Mouse (Mus musculus) embryonic facial prominence, embryonic 14.5 days (tissue): ENCODE results near the gene Foxi1. TPM values are rescaled to one million over a fixed set of nuclear protein-coding genes. Genes with fewer than 3 reads are reported as not detected.
"Not testable (repeated sequence)": the region's sequence is repeated elsewhere in the genome, so short reads cannot be mapped to it uniquely, and the experiment has no call there.

ENCODE experiments used
- ATAC-seq: fragments of 200-750 bp; cut with Nextera tagmentation; 2 replicates; pipeline ENCODE4 v1.8.0; 2017; ENCODE audit warnings: low read depth, moderate number of reproducible peaks, moderate TSS enrichment
- DNase-seq: peaks from one replicate; pipeline ENCODE4 v3.0.0-alpha.2; 2015; ENCODE audit warnings: low spot score
- H3K27ac ChIP-seq: fragments of 300-500 bp; sonication (generic); replicated peaks from 2 replicates; pipeline ENCODE4 v1.5.1; 2014; ENCODE audit warnings: low read depth, mild to moderate bottlenecking, low read length, moderate library complexity
- H3K27me3 ChIP-seq: fragments of 300-500 bp; sonication (generic); replicated peaks from 2 replicates; pipeline ENCODE4 v1.6.1; 2014; ENCODE audit warnings: low read length; ENCODE audit not compliant: control insufficient read depth, insufficient read depth
- H3K36me3 ChIP-seq: fragments of 300-500 bp; sonication (generic); 2 replicates; pipeline ENCODE4 v1.6.1; 2014; ENCODE audit warnings: low read length, mixed read lengths; ENCODE audit not compliant: control insufficient read depth, insufficient read depth
- H3K4me1 ChIP-seq: fragments of 300-500 bp; sonication (generic); 2 replicates; pipeline ENCODE4 v1.6.1; 2014; ENCODE audit warnings: antibody characterized with exemption, low read length; ENCODE audit not compliant: control insufficient read depth, insufficient read depth
- H3K4me2 ChIP-seq: fragments of 300-500 bp; sonication (generic); 2 replicates; pipeline ENCODE4 v1.6.1; 2014; ENCODE audit warnings: low read depth, mild to moderate bottlenecking, low read length, moderate library complexity, mixed read lengths
- H3K4me3 ChIP-seq: fragments of 300-500 bp; sonication (generic); 2 replicates; pipeline ENCODE4 v1.5.1; 2014; ENCODE audit warnings: low read depth, mild to moderate bottlenecking, low read length
- H3K9ac ChIP-seq: fragments of 300-500 bp; sonication (generic); 2 replicates; pipeline ENCODE4 v1.6.1; 2014; ENCODE audit warnings: low read depth, mild to moderate bottlenecking, low read length, moderate library complexity, mixed read lengths
- H3K9me3 ChIP-seq: fragments of 300-500 bp; sonication (generic); 2 replicates; pipeline ENCODE4 v1.6.1; 2016; ENCODE audit warnings: low read length; ENCODE audit not compliant: control insufficient read depth
- WGBS: fragments of 180-500 bp; shearing (Covaris S2); extraction: QIAGEN DNeasy Blood & Tissue Kit; methylation state at CpG from one replicate; pipeline ENCODE4 v1.1.7; 2014; 5-methylcytosine and 5-hydroxymethylcytosine counted together
- polyA plus RNA-seq: library from polyadenylated mRNA; unstranded; fragments of >200 nt; fragmentation: Nextera tagmentation; extraction: Ambion mirVana; gene quantifications from 2 replicates; pipeline ENCODE4 v1.2.1, GENCODE M21; 2014

The Foxi1 gene
- polyA plus RNA-seq, 1 experiment from 2014 or later = 0.99 TPM

DNA sequence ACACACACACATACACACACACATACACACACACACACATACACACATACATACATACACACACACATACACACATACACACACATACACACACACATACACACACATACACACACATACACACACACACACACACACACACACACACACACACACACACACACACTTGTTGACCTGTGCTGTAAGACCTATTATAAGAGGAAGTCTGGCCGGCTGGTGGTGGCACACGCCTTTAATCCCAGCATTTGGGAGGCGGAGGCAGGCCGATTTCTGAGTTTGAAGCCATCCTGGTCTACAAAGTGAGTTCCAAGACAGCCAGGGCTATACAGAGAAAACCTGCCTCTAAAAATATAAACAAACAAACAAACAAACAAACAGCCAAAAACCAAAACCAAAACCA lies 12.7 kb upstream of the Foxi1 start:
- not testable (repeated sequence) for H3K36me3 ChIP-seq, H3K27ac ChIP-seq, ATAC-seq, H3K4me2 ChIP-seq, H3K9ac ChIP-seq, H3K4me1 ChIP-seq, H3K27me3 ChIP-seq, DNase-seq, H3K9me3 ChIP-seq, H3K4me3 ChIP-seq
- WGBS = 91% methylated on average over 4 of the region's 4 CpGs

GRCm38 (mm10) chr11:34212853-34213252 lies 5.0 kb upstream of the Foxi1 start:
- H3K9me3 ChIP-seq = no peaks in the 10 kb centered on the region
- ATAC-seq (peak; percentile 53; the same call in 1 of the 2 replicates), DNase-seq (peak; percentile 59)
- H3K27me3 ChIP-seq = no peaks in the 10 kb centered on the region
- no peaks in the 10 kb centered on the region for H3K4me1 ChIP-seq
- no peak overlapping the region for H3K27ac ChIP-seq
- H3K9ac ChIP-seq = no peak overlapping the region
- no peak overlapping the region for H3K4me3 ChIP-seq
- no peak overlapping the region for H3K4me2 ChIP-seq
- 15% methylated on average over 5 of the region's 5 CpGs for WGBS
- H3K36me3 ChIP-seq = no peaks in the 10 kb centered on the region

DNA sequence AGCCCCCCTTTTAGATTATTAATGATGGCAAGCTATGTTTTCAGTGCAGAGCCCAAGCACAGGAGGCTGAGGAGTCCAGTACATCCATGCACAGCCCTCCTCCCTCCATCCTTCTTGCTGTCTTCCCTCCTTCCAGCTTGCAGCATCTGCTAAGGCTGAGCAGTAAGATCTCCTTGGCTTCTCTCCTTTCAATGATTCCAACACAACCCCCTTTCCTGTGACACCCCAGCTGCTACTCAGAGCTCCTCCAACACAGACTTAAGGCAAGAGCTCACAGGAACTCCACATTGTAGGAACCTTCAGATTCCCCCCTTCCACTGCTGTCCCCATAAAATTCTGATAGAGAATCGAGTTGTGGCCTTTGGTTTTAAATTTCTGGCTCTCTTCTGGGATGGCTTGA lies 5.1 kb downstream of the Foxi1 start:
- Histone ChIP-seq H3K27ac (no peak overlapping the region), H3K4me3 (no peak overlapping the region), H3K9me3 (no peaks in the 10 kb centered on the region), H3K9ac (no peak overlapping the region), H3K4me1 (no peaks in the 10 kb centered on the region), H3K36me3 (no peaks in the 10 kb centered on the region), H3K27me3 (no peaks in the 10 kb centered on the region), H3K4me2 (no peak overlapping the region)
- ATAC-seq (no peak), DNase-seq (no peak)
- WGBS = 59% methylated on average over 1 of the region's 1 CpGs

DNA sequence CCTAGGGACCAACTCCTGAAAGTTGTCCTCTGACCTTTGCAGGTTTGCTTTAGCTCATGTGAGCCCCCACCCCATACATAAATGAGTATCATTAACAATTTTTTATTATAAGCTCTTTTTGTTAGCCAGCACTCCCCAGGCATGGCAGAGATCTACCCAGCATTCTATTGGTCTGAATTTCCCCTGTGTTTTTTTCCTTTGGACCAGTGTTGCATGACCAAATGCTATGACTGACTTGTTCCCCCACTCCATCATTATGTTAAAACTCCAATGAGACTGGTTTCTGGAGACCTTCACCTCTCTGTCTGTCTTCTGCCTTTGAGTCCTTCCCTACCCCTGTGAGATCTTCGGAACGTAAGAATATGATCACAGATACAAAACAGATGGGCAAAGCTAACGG lies 12.7 kb downstream of the Foxi1 start:
- H3K27ac ChIP-seq = no peak overlapping the region

GRCm38 (mm10) chr11:34194158-34194941 lies 13.5 kb downstream of the Foxi1 start:
- WGBS = 62% methylated on average over 9 of the region's 9 CpGs
- Histone ChIP-seq H3K27me3 (no peaks in the 10 kb centered on the region), H3K36me3 (no peaks in the 10 kb centered on the region), H3K27ac (no peak overlapping the region), H3K4me2 (no peak overlapping the region), H3K9ac (no peak overlapping the region), H3K9me3 (no peaks in the 10 kb centered on the region), H3K4me1 (no peaks in the 10 kb centered on the region), H3K4me3 (no peak overlapping the region)
- DNase-seq (no peak), ATAC-seq (no peak)

More for the DNA sequence above, 12.7 kb downstream of the Foxi1 start:
- Histone ChIP-seq H3K4me2 (no peak overlapping the region), H3K9me3 (no peaks in the 10 kb centered on the region), H3K4me3 (no peak overlapping the region), H3K36me3 (no peaks in the 10 kb centered on the region), H3K9ac (no peak overlapping the region), H3K27me3 (no peaks in the 10 kb centered on the region), H3K4me1 (no peaks in the 10 kb centered on the region)
- 54% methylated on average over 3 of the region's 3 CpGs for WGBS
- ATAC-seq (no peak), DNase-seq (no peak)

DNA sequence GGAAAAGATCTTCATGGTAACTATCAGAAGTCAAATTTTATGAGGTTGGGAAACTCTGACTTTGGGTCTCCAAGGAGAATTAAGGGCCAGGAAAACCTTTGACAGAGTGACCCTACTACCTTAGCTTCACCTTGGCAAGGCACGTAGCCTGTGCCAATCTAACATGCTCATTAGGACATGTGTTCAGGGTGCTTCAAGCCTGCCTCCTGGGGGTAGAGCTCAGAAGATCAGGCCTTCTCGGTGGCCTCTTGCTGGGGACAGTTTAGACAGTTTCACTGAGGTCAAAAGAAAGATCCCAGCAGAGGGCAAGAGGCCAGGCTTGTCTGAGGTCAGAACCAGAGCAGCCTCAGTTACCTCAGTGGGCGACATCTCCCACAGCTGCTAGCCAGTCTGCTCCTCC lies 14.2 kb downstream of the Foxi1 start:
- 36% methylated on average over 3 of the region's 3 CpGs for WGBS
- no peak for ATAC-seq

DNA sequence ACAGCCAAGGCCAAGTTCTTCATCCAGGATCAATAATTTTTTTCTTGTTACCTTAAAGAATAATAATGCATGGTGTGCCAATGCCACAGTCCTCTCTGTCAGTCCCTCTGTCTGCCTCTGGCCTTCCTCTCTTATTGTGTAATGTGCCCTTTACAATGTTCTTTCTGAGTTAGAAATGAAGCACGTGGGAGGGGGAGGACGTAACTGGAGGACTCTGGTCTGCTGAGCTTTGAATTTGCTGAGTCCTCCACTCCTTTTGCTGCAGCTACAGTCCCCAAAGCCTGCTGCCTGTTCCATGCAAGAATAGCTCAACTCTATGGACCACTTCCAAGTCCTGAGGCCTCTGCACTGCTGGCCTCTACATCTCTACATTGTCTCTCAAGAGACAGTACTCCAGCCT lies 23.6 kb downstream of the Foxi1 start:
- ATAC-seq (no peak), DNase-seq (peak; percentile 4)
- H3K27me3 ChIP-seq = no peaks in the 10 kb centered on the region
- H3K4me2 ChIP-seq = no peak overlapping the region
- WGBS = 58% methylated on average over 2 of the region's 2 CpGs
- H3K4me3 ChIP-seq = no peak overlapping the region
- no peak overlapping the region for H3K9ac ChIP-seq
- no peaks in the 10 kb centered on the region for H3K36me3 ChIP-seq
- H3K27ac ChIP-seq = no peak overlapping the region
- no peaks in the 10 kb centered on the region for H3K9me3 ChIP-seq
- H3K4me1 ChIP-seq = 0 out of 2 replicates have a peak, but pooled peaks cover 3% of the 10 kb centered on the region

More for the DNA sequence above, 14.2 kb downstream of the Foxi1 start:
- H3K9me3 ChIP-seq = no peaks in the 10 kb centered on the region
- no peak overlapping the region for H3K4me2 ChIP-seq
- no peaks in the 10 kb centered on the region for H3K27me3 ChIP-seq
- H3K36me3 ChIP-seq = no peaks in the 10 kb centered on the region
- no peak overlapping the region for H3K9ac ChIP-seq
- H3K27ac ChIP-seq = no peak overlapping the region
- H3K4me1 ChIP-seq = no peaks in the 10 kb centered on the region
- H3K4me3 ChIP-seq = no peak overlapping the region
- no peak for DNase-seq

GRCm38 (mm10) chr11:34181214-34182117 lies 26.4 kb downstream of the Foxi1 start:
- no peak overlapping the region for H3K9ac ChIP-seq
- no peaks in the 10 kb centered on the region for H3K9me3 ChIP-seq
- ATAC-seq (peak; percentile 78), DNase-seq (peak; percentile 83)
- no peak overlapping the region for H3K4me3 ChIP-seq
- 0 out of 2 replicates have a peak, but pooled peaks cover 3% of the 10 kb centered on the region for H3K4me1 ChIP-seq
- no peak overlapping the region for H3K4me2 ChIP-seq
- H3K27ac ChIP-seq = 0 out of 2 replicates have a peak overlapping the region, but pooled peaks have one; percentile 10
- WGBS = 22% methylated on average over 8 of the region's 8 CpGs
- H3K36me3 ChIP-seq = no peaks in the 10 kb centered on the region
- no peaks in the 10 kb centered on the region for H3K27me3 ChIP-seq
